Mouse (Mus musculus): ENCODE results near the gene Myo10. TPM values are rescaled to one million over a fixed set of nuclear protein-coding genes. Genes with fewer than 3 reads are reported as not detected.
A peak's percentile ranks its signal among the peaks of the same experiment; 100 is the strongest.
"Not testable (repeated sequence)": the region's sequence is repeated elsewhere in the genome, so short reads cannot be mapped to it uniquely, and the experiment has no call there.

Myo10 gene
- total RNA-seq, 4 experiments from 2014 or later, result 42.6 to 54.2 (median 45.3) TPM

DNA sequence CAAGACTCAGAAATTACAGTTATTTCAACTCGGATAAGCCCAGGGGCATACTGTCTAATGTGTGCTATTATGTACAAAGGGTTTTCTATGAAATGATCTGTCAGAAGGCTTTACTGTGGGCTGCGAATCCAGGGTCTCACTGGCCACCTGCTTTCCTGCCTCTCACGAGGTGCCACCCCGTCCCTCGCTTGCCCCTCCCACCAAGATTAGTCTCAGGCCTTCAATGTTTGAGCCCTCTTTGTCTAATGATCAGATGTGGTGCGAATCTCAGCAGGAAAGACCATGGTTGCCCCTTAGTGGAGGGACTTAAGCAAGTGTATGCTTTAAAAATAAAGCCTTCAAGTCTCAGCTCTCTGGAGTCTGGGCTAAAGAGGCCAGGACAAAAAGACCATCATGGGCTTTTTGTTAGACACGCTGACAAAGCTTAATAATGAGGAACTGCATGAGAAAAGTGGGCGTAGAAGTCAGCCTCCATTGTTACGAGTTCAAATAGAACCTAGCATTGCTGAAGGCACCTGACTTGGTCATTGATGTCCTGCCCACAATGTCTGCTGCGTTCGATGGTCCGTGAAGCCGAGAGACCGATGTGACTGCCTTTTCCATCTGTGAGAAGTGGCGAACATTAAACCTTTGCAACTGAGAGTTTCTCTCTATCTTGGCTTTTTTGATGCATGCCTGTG, 67.9 kb downstream of the Myo10 start:
- DNase-seq (ENCODE audit: low spot score in 2 of 2), result no peak

DNA sequence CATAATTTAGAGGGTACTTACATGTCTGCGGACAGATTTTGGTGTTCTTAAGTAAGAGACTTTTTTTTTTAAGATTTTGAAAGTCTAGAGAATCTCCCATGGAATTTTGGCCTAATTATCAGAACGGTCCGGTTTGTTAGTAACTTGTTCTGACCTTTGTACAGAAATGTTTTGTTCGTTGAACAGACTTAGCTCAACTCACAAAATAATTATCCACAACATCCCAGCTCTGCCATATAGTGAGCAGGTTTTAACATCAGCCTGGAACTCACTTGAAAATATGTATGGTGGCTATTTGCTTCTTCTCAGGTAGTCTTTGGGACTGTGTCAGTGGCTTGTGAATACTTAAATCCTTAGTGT, 68.4 kb downstream of the Myo10 start:
- no peak for DNase-seq (ENCODE audit: low spot score in 2 of 2)

DNA sequence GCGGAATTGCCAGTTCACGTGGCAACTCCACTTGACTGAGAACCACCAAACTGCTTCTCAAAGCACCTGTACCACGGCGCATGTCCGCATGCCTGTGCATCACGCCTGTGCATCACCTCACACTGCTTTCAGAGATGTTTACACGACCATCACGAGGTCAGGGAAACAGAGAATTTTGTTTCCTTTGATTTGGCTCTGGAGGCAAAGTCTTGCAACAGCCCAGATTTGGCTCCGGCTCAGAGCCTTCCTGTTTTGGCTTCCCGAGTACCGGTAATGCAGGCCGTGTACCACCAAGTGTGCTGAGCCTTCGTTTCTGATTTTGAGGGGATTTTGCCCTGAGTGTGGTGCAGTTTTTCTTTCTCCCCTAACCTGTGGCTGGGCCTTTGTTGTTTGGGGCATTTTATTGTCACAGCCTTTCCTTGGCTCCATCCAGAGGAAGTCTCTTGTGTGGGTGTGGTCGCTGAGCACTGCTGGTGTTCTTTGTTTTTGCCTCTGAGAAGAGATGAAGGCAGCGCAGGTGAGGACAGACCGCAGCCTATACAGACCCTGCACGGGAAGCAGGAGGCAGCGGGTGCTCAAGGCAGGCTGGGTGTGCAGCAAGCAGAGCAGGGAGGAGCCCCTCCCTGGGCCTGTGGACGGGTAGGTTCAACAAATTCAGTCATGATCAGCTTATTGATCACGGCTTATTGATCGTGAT, 70.1 kb downstream of the Myo10 start:
- DNase-seq (ENCODE audit: low spot score in 2 of 2), result no peak

DNA sequence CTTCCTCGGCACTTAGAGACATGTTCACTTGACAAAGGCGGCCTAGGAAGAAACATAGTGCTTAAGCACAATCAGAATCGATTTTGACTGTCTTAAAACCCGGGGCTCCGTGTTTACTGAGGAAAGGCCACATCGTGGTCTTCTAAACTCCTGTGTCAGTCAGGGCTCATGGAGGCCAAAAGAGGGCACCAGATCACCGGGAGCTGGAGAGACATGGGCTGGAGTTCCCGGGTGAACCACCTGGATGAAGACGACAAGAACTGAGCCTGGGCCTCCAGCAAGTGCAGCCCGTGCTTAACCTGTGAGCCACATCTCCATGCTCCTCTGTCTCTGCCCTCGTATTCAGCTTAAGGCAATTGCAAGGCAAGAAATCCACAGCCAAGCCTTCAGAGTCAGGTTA, 71.4 kb downstream of the Myo10 start:
- DNase-seq (ENCODE audit: low spot score in 2 of 2), result no peak

DNA sequence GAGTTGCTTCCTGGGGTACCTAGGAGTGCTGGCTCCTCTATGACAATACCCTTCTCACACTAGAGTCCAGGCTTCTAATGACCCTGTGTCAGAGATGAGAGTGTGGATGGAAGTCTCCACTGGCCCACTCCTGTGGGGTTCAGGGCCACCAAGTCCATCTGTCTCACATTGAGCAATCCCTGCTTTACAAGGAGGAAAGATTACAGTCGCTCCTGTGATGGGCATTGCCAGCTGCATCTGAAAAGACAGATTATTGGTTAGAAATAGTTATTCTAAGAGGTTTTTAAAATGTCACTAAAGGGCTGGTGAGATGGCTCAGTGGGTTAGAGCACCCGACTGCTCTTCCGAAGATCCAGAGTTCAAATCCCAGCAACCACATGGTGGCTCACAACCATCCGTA, 72.4 kb downstream of the Myo10 start:
- DNase-seq (ENCODE audit: low spot score in 2 of 2), result no peak

DNA sequence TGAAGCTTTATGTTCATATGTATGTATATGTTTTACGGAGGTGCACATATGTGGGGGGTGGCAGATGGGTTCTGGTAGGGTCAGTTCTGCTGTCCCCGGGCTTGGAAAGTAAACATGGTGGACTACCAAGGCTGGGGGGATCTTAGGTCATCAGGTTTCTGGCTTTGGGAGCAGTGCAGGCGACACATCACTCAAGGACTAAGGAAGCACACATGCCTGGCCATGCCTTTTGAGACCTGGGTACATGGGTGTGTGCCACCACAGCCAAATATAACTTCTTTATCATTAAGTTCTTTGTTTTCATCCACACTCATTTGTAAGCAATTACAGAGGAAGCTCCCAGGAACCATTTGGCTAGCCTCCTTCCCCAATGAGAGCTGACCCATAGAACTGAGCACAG, 72.9 kb downstream of the Myo10 start:
- no peak for DNase-seq (ENCODE audit: low spot score in 2 of 2)

DNA sequence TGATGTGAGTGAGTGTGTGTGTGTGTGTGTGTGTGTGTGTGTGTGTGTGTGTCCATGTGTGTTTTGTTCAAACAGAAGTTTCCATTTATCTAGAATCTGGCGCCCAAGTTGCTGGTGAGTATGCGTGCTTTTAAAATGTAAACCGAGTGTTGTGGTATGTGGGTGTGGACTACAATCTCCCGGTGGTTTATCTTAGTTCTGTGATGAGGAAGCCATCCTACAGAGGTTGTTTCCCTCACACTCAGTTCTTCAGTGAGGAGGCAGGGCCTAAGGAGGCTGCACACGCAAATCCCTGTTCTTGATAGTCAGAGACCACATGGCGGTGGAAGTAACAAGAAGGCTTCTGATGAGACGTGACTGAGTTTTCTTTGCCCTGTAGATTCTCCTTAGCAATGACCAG, 73.6 kb downstream of the Myo10 start:
- DNase-seq (ENCODE audit: low spot score in 2 of 2), result no peak

DNA sequence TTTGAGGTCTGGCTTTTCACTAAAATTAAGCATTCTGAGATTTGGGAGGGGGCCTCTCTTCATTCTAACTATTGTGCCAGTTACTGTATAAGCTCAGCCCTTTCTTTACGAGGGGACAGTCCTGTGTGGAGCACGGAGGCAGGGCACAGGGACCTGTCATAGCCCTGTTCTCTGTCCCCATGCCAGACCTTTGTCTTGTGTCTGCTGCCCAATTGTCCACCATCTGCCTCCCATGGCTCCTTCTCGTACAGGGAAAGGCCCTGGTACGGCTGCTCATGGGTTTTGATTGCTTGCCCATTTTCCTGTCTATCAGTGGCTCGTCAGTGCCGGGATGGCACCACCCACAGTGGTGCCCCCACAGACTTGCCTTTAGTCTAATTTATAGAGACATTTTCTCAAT, 74.3 kb downstream of the Myo10 start:
- no peak for DNase-seq (ENCODE audit: low spot score in 2 of 2)

DNA sequence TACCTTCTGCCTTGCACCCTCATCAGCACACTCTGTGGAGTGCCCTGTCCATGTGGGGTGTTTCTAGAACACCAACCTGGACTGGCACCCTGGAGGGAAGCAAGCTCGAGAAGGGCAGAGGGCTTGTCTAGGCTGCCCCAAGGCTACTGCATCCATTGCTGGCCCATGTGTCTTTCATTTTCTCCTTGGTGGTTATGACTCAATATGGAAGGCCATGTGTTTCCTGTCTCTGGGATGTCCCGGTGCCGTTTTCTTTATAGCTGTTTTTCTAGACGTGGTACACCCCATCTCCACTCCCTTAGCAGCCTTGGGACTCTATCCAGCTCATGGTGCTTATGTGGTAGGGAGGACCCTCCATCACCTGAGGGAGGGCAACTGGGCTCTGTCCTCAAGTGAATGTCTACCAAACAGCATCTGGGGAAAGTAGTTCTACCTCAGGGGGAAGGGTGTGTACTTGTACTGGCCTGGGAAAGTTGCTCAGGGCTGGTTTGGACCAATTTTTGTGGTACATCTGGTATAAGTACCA, 76.8 kb downstream of the Myo10 start:
- DNase-seq (ENCODE audit: low spot score in 2 of 2), result no peak

DNA sequence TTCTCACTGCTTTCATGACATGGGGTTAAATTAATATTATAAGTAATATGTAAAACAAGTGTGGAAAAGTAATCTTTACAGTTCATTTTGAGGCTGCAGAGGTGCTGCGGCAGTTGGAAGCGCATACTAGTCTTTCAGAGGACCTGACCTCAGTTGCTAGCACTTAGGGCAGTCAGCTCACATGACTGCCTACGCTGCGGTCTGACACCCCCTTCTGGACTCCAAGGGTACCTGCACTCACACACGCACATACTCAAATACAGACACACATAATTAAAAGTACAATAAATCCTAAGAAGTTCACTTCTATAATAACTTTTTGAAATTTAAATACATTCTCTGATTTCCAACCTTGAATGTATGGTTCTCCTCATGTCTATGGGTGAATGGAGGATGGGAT, 80.3 kb downstream of the Myo10 start:
- DNase-seq (ENCODE audit: low spot score in 2 of 2), result no peak

DNA sequence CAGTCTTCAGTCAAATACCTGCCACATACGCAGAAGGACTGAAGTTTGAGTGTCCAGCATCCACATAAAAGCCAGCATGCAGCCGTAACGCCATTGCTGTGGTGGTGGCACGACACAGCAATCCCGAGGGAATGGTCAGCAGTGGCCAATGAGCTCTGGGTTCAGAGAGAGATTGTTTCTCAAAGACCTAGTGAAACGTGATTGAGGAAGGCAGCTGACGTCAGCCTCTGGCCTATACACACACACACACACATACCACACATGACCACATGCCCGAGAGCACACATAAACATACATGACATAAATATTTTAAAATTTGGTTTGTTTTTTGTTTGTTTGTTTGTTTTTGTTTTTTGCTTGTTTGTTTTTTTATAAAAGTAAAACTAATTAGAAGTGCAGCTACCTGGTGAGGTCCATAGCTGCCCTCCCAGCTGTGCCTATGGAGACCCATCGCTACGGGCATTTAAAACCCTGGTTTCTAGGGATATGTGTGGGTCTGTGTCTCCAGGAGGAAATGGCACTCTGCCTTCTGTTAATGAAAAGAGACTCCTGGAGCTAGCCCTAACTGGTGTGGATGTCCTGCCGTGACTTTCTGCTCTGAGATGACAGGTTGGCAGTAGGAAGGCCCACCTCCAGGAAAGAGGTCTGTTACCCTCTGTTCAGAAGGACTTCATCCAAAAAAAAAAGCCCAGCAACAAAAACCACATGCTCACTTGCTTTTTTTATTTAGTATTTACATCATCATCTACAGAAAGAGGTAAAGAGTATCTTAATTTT, 82.7 kb downstream of the Myo10 start:
- no peak for DNase-seq (ENCODE audit: low spot score in 2 of 2)

DNA sequence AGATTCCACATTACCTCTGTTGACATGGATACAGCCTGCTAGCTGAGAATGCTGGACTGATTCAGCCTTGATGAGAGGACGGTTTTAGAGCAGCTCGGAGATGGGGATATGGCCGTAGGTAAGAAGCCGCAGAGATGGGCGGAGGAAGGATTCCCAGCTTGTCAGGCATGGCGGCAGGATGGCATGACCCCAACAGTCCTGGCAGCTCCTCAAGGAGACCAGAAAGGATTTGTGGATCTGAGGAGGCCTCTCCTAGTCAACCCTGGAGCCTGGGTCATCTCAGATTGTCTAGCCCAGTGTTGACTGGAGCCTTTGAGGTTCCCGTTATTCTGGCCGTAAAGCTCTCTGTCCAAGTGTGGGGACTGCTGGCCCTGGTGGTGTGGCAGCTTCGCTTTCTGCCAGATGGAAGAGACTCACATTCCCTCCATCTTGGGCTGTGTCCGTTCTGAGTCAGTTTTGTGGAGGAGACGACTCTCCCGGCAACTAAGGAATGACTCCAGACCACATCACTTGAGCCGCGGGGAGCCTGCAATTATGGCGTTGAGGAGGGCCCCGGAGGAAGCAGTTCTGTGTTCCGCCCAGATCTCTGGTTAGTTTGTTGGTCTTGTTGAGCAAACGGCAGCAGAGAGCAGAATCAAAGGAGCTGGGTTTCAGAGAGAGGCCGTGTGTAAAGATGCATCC, 84.7 kb downstream of the Myo10 start:
- no peak for DNase-seq (ENCODE audit: low spot score in 2 of 2)

DNA sequence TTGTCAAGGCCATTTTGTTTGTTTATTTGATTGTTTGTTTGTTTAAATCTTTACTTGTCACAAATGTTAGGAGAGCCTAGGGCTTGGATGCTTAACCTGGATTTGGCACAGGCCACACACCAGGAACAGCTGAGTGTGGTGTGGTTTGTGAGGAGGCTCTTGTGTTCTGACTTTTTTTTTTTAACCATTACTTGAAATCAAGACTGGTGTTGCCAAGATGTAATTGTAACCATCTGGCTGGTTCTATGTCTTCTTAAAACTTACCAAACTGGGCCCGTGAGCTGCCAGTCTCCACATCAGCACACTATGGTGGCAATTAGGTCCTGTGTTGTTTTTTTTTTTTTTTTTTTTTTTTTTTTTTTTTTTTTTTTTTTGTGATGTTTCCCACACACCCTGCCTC, 85.6 kb downstream of the Myo10 start:
- no peak for DNase-seq (ENCODE audit: low spot score in 2 of 2)

DNA sequence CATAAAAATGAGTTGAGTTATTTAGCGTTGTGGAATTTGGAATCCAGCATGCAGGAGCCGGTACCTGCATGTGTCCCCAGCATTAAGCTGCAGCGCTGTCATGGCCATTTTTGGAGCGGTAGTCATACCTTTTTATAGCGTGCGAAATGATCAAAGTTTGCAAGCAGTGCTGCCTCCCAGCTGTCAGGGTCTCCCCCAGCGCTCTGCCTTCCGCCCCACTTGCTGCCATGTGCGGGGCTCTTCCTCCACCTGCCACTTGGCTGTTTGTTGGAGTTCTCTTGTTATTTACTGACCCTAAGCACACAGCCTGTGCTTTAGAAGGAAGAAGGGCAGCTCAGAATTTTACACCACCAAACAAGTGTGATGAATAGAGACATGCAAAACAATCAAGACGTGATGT, 88.6 kb downstream of the Myo10 start:
- no peak for DNase-seq (ENCODE audit: low spot score in 2 of 2)

DNA sequence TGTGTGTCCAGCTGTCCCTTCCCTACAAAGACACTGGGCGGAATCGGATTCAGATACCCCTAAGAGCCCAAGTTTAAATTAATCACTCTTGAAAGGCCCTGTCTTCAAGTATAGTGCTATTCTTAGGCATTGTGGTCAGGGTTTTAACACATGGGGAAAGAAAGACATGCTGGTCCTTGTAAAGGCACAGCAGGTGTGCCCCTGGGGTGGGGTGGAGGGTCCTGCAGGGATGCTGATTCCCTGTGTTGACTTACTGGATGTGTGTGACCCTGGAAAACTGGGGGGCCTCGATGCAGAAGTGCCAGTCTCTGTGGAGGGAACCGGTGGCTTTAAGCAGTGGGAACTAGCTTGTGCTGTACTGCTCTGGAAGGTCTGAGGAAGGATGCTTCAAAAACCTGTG, 90.6 kb downstream of the Myo10 start:
- DNase-seq (ENCODE audit: low spot score in 2 of 2), result no peak

DNA sequence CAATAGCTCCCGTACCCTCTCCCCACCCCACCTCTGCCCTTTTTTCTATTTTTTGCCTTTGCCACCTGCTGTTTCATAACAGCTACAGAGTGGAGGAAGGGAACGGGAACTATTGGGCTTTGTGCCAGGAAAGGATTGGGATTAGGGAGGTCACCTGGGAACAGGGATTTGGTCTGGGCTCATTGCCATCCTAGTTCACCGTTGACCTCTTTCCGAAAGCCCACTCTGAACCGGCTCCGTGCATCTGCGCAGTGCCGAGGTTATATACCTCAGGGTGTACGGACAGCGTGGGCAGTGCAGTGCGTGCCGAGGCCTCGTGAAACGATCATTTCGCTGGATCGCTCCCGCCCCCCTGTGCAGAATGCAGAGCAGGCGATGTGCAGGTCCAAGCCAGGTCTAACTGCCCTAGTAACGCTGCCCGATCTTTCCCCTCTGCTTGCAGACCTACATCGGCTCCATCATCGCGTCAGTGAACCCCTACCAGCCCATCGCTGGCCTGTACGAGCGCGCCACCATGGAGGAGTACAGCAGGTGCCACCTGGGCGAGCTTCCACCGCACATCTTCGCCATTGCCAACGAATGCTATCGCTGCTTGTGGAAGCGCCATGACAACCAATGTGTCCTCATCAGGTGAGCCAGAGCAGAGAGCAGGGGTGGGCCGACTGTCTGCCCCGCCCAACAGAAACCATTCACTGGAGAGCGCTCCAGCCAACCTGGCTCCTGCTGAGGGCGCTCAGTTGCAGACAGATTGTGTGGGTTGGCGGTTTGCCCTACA, 91.4 kb downstream of the Myo10 start:
- peak; percentile 30 to 53 for DNase-seq (ENCODE audit: low spot score in 2 of 2)

DNA sequence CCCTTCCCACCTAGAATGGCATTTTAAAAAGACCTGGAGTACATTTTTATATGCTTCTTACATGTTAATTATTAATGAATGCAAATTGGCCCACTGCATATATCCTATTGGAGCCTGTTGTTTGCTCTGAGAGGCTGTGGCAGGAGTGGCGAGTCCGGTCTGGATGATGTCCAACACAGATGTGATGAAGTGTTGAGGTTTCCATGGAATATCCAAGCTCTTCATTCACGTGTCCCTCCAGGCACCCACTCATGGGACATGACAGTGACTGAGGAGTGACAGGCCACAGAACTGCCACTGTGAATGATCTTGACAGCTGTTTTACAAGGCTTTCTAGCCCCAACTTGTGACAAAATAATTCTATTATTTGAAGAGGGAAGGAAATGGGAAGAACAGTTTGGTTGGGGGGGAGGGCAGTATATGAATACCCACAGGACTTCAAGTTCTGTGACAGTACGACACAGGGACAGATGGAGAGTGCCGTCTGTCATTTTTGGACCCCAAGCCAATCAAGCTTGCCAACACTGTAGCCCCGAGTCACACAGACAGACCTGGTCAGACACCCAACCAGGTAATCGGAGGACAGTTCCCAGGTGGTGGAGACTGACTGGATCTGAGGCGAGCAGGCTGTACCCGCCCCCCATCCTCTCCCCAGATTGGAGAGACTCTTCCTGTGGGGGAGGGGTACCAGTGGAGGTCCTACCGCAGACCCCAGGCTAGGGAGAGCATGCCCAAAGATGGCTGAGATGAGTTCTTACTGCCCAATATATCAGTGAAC, 93.1 kb downstream of the Myo10 start:
- DNase-seq (ENCODE audit: low spot score in 2 of 2), result no peak

DNA sequence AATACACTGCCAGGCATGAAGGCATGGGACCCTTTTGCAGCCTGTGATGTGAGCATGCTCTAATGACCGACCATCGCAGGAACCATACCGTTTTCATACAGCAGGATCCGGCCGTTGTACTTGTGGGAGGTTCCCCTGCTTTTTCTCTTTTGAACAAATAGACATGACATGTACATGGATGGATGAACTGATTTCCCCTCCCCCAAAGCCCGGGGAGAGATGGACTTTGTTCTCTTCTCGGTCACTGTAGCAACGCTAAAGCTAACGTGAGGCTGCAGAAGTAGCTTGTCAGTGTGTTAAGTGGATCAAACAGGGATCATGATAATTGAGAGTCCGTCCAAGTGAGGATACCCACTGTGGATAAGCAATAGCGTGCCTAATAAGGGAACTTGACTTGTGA, 93.7 kb downstream of the Myo10 start:
- DNase-seq (ENCODE audit: low spot score in 2 of 2), result no peak

DNA sequence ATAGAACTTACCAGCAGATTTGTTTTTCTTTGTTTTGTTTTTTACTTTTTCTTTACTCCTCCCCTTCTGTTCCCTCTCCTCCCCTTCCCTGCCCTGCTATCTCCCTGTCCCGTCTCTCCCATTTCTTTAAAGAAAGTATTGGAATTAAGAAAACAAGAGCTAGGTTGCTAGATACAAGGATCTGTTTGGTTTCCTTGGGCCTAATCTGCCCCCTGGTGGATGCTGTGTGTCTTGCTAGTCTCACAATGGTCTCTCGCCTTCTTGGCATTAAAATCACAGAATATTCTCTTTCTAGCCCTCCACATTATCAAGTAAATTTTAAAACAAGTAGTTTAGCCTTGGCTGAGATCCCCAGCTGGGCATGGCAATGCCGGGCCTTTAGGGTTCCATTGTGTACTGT, 94.7 kb downstream of the Myo10 start:
- peak; percentile 49 to 76 for DNase-seq (ENCODE audit: low spot score in 2 of 2)

DNA sequence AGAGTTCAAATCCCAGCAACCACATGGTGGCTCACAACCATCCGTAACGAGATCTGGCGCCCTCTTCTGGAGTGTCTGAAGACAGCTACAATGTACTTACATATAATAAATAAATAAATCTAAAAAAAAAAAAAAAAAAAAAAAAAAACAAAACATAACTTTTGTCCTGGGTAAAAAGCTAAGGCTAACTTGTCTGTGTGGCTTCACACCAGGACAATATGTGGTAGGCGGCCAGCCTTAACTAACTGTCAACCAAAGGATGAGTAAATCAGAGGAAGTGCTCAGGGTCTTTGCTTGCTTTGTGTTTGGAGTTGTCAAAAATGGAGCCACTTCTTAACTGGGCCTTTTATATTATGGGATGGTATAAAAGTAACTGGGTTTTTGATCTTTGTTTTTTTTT, 95.8 kb downstream of the Myo10 start:
- not testable (repeated sequence) for DNase-seq (ENCODE audit: low spot score in 2 of 2)
